Mouse (Mus musculus) brown adipose tissue, adult 24 weeks (tissue): ENCODE measurements around the gene Zfp628. TPM values are rescaled to one million over a fixed set of nuclear protein-coding genes. Genes with fewer than 3 reads are reported as not detected.
A peak's percentile ranks its signal among the peaks of the same experiment; 100 is the strongest.

Experiments used
- H3K27ac ChIP-seq: fragments of 200-500 bp; replicated peaks from 2 replicates; pipeline ENCODE4 v1.5.1; 2012; ENCODE audit warnings: low read depth, mild to moderate bottlenecking, low read length
- H3K4me1 ChIP-seq: fragments of 200-500 bp; 2 replicates; pipeline ENCODE4 v1.6.1; 2012; ENCODE audit warnings: low read length, mixed read lengths; ENCODE audit not compliant: control insufficient read depth, insufficient read depth, insufficient read length
- H3K4me3 ChIP-seq: fragments of 200-500 bp; 2 replicates; pipeline ENCODE4 v1.5.1; 2012; ENCODE audit warnings: low read depth, mild to moderate bottlenecking, low read length, moderate library complexity; ENCODE audit not compliant: insufficient read depth
- polyA plus RNA-seq: library from polyadenylated mRNA; stranded (reverse); fragments of >200 nt; gene quantifications from 2 replicates; pipeline ENCODE4 v1.2.4, GENCODE M21; 2012; ENCODE audit not compliant: missing spikeins, insufficient read depth, insufficient read length

Zfp628 gene
- polyA plus RNA-seq, 1 experiment: 3.4 TPM

DNA sequence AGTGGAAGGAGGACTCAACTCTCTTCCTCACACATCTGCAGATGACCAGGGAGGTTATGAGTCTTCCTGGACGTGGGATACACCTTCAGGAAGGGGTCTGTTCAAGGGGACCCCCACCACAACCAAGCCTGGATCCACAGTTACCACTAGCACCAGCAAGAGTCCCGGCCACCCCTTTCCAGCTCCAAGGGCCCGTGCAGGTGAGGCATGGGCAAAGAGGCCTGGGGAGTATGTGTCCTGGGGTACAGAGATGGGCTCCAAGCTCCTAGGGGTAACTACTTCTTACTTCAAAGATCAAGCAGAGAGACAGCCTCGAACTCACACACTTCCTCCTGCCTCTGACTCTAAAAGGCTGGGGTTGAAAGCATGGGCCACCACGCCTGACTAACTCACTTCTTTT, 27.7 kb downstream of the Zfp628 start:
- Histone ChIP-seq H3K4me1 (no peaks in the 10 kb centered on the region), H3K27ac (no peak overlapping the region), H3K4me3 (no peak overlapping the region)

DNA sequence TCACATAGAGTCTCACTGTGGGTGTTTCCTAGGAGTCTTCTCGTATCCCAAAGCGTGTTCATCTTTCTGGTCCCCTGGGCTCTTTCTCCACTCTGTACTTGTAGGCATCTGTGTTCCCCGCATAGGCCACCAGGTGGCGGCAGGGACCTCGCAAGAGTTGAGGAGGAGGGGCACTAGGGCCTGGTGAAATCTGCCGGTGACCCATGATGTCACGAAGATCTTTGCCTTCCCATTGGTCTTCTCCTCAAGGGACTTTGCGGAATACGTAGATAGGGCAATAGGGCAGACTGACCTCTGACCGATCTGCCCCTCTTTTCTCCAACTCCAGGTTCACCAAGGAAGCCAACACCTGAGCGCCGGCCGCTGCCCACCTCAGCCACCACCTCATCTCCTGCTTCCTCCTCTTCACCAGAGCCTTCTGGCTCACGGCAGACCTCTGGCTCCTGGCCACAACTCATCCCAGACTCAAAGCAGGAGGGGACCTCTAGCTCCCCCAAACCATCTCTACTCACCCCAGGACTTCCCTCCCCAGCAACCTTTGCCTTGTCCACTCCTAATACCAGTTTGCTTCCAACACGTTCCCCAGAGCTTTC, 28.3 kb downstream of the Zfp628 start:
- Histone ChIP-seq H3K4me1 (no peaks in the 10 kb centered on the region), H3K27ac (peak overlapping the region; percentile 55), H3K4me3 (peak overlapping the region; percentile 56)

DNA sequence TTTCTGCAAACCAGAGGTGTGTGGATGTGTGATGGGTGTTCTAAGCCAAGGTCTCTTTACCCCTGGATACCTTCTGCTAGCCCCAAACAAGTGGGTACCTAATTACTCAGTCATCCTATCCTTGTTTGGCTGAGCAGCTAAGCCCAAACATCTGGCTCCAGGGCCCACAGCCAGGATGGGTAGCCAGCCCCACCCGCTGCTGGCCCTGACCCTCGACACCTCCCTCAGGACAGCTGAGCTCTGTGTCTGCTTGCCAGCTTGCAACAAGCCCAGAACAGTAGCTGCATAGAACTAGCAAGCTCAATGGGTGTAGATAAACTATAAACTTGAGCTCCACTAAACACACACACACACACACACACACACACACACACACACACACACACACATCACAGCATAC, 32.8 kb downstream of the Zfp628 start:
- H3K4me3 ChIP-seq: no peak overlapping the region
- H3K27ac ChIP-seq: no peak overlapping the region
- peaks cover 3% of the 10 kb centered on the region; the same call in 1 of the 2 replicates for H3K4me1 ChIP-seq

DNA sequence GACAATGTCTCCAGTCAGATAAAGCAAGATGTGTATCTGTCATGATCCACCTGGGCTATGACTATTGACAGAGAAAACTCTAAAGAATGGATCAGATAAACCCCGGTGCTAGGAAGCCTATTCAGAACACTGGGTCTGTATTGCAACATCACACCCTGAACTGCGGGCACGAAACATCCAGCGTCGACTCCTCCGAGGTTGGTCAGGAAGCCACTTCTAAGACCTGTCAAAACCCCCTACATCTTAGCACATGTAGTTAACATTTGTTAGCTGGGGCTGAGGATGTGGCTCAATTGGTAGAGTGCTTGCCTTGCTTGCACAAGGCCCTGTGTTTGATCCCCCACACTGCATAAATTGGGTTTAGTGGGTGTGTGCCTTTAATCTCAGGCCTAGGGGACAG, 33.4 kb downstream of the Zfp628 start:
- H3K4me1 ChIP-seq: peaks cover 3% of the 10 kb centered on the region; the same call in 1 of the 2 replicates
- H3K27ac ChIP-seq: no peak overlapping the region
- no peak overlapping the region for H3K4me3 ChIP-seq

DNA sequence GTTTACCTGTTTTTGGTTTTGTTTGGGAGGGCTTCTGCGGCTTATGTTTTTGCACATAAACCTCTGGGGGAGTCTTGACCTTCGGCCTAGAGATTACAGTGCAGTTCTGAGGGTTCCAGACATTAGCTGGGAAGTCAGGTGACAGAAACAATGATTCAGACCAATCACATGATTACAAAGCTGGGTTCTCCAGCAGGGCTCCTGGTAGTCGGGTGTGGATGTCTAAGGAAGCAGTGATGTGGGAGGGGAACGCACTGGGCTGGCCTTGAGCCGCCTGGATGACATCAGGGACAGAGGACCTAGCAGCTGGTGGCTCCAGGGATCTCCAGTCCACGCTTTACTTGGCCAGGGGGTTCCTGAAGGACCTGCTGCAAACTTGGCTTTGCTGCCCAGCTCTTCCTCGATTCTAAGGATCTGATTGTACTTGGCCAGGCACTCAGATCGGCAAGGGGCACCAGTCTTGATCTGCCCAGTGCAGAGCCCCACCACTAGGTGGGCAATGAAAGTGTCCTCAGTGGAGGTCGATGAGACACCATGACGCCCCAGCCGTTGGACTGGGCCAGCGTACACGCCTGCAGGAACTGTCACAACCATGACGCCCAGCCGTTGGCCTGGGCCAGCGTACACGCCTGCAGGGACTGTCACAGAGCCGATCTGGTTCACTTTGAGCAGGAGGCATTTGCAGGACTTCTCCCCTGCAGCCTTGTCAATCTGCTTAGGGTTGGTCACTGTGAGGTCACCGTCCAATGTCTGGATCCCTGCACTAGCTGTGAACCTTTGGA, 35.7 kb downstream of the Zfp628 start:
- peaks cover 3% of the 10 kb centered on the region; the same call in 1 of the 2 replicates for H3K4me1 ChIP-seq
- H3K27ac ChIP-seq: no peak overlapping the region
- no peak overlapping the region for H3K4me3 ChIP-seq

DNA sequence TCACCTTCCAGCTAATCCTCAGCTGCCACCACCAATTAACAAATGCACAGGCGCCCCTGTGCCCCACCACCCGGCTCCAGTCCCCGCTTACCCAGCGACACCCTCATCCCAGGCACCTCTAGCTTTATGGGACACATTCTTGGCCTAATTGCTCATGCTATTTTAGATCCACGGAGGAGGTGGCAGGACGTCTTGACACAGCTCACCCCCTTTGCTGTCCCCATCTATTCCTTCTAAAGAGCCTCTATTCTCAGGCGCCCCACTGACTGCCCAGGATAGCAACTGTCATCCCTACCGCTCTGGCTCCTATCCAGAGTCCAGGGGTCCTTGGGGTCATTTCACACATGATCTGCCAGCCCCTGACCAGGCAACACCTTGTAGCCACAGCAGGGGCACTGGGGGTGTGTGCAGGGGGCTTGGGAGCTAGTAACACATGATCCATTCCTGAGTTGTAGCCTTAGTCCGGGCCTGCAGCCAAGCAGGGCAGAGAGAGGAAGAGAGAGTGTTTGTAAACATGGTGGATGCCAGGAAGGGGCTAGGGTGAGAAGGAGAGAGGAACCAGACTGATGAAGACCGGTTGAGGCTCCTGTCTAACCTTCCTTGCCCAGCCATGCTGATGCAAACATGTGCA, 38.9 kb downstream of the Zfp628 start:
- H3K4me1 ChIP-seq: peaks cover 3% of the 10 kb centered on the region; the same call in 1 of the 2 replicates
- no peak overlapping the region for H3K4me3 ChIP-seq
- H3K27ac ChIP-seq: no peak overlapping the region

DNA sequence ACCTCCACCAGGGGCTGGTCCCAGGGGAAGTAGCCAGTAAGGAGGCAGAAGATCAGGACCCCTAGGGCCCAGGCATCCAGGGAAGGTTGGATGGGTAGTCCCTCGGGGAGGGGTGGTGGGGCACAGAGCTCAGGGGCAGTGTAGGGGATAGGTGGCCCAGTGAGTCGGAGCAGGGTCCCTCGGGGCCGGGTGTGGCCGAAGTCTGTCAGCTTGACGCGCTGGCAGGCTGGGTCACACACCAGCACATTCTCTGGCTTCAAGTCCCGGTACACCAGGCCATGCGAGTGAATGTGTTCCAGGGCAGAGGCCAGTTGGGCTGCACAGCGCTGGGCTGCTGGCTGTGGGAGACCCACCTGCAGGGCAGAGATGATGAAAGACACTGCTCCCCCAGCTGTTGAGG, 42.3 kb downstream of the Zfp628 start:
- H3K4me1 ChIP-seq: no peaks in the 10 kb centered on the region; the same call in 1 of the 2 replicates
- H3K27ac ChIP-seq: no peak overlapping the region
- H3K4me3 ChIP-seq: no peak overlapping the region

DNA sequence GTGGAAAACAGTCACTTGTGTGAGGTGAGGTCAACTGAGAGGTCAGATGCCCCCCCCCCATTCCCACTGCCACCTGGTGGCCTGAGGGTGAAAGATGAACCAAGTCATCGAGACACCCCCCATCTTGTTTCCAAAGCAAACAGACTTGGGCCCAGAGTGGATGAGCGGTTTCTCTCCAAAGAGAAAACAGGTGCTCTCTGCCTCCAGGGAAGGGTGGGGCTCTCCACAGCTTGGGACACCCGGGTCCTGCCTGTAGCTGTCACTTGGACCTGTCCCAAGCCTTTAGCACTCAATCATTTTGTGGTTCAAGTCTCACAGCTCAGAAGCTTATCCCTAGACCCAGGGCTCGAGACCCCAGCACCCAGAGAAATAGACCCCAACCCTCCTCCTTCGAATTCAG, 48.5 kb downstream of the Zfp628 start:
- Histone ChIP-seq H3K4me1 (no peaks in the 10 kb centered on the region), H3K27ac (no peak overlapping the region), H3K4me3 (0 out of 2 replicates have a peak overlapping the region, but pooled peaks have one; percentile 32)

DNA sequence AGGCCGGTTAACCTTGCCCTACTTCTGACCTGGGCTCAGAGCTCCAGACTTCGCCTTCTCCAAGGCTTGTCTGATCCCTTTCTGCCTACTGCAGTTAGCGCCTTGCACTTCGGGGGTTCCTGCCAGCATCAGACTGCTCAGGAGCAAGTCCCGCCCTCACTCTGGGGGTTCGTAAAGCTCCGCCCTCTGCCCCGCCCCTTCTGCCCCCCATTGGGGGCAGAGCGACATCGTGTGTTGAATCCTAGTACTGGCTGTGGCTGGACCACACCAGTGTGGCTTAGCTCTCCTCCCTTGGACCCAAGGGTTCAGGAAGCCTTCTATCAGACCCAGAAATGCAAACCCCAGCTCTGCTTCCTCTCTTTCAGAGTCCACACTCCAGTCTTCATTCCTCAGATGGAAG, 49.3 kb downstream of the Zfp628 start, which contains the start of gene Sbk2:
TSS of gene Sbk2 (minus strand) at position 135 of the 400 bp plus-strand sequence.
- Histone ChIP-seq H3K4me1 (no peaks in the 10 kb centered on the region), H3K27ac (no peak within 1 kb of the TSS), H3K4me3 (peak within 1 kb of the TSS; percentile 32)

DNA sequence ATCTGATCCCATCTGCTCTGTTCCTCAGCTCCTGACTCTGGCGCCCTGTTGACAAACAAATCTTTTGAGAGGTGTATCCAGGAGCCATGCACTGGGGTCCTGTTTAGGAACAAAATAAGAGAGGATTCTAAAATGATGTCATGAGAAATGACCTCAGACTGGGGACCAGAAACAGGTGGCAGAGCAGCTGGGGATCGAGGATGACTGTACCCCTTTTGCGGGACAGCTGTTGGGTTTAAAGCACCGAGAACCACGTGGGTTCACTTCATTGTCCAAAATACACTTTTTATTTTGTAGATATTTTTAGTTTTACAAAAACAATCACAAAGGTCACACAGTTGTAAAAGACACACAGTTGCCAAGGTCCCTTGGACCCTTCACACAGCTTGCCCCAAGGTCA, 50.0 kb downstream of the Zfp628 start:
- Histone ChIP-seq H3K27ac (no peak overlapping the region), H3K4me1 (no peaks in the 10 kb centered on the region), H3K4me3 (no peak overlapping the region)

DNA sequence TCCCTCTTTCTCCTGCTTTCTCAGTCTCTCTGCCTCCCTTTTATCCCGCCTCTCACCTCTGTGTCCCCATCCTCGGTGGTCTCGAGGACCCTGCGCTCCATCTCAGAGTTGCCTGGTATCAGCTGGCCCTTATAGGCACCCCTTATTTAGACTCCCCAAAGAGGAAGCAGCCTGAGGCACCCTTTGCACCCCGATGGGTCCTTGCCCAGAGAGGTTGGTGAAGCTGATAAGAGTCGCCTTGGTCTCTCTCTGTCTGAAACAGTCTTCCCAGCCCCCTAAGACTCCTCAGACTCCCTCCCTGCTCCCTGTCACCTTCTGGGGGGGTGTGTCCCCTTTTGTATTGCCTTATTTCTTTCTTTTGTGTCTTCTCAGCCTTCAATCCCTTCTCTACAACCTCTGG, 56.1 kb downstream of the Zfp628 start, which contains the start of gene Sbk3:
TSS of gene Sbk3 (minus strand) at position 101 of the 400 bp plus-strand sequence.
- Histone ChIP-seq H3K4me1 (peaks cover 2% of the 10 kb centered on the region; the same call in 1 of the 2 replicates), H3K27ac (peak within 1 kb of the TSS; percentile 32; the same call in 1 of the 2 replicates), H3K4me3 (no peak within 1 kb of the TSS)

Other genes starting within 250 kb of the Zfp628 start
- gene Hspbp1, start 230.1 kb upstream of the Zfp628 start, polyA plus RNA-seq: 21.7 and 23.6 TPM in 2 replicates
- gene Brsk1, start 224.6 kb upstream of the Zfp628 start, polyA plus RNA-seq: 0.63 TPM in 2 replicates
- not detected in 2 replicates for gene Tmem150b, start 190.0 kb upstream of the Zfp628 start, polyA plus RNA-seq
- gene Kmt5c, start 175.1 kb upstream of the Zfp628 start, polyA plus RNA-seq: 20.0 and 25.7 TPM in 2 replicates
- gene Cox6b2, start 162.1 kb upstream of the Zfp628 start, polyA plus RNA-seq: 7.9 and 17.6 TPM in 2 replicates
- not detected in 2 replicates for gene Fam71e2, start 143.9 kb upstream of the Zfp628 start, polyA plus RNA-seq
- not detected in 2 replicates for gene Il11, start 132.4 kb upstream of the Zfp628 start, polyA plus RNA-seq
- not detected in 2 replicates for gene Tmem190, start 132.3 kb upstream of the Zfp628 start, polyA plus RNA-seq
- 17.0 and 23.3 TPM in 2 replicates for gene Tmem238, start 125.6 kb upstream of the Zfp628 start, polyA plus RNA-seq
- 347 and 411 TPM in 2 replicates for gene Rpl28, start 122.3 kb upstream of the Zfp628 start, polyA plus RNA-seq
- 64.5 and 67.8 TPM in 2 replicates for gene Ube2s, start 102.6 kb upstream of the Zfp628 start, polyA plus RNA-seq
- gene Shisa7, start 70.5 kb upstream of the Zfp628 start, polyA plus RNA-seq: 0.40 and 0.42 TPM in 2 replicates
- gene Isoc2b, start 45.0 kb upstream of the Zfp628 start, polyA plus RNA-seq: 19.1 and 36.2 TPM in 2 replicates
- gene Isoc2a, start 38.1 kb upstream of the Zfp628 start, polyA plus RNA-seq: 55.3 and 59.3 TPM in 2 replicates
- gene Gm36210, start 8.7 kb upstream of the Zfp628 start, polyA plus RNA-seq: not detected in 2 replicates
- gene Nat14, start 6.8 kb downstream of the Zfp628 start, polyA plus RNA-seq: 1.8 TPM in 1 of 2 replicates, not detected in the other
- gene Ssc5d, start 10.6 kb downstream of the Zfp628 start, polyA plus RNA-seq: 4.9 and 5.5 TPM in 2 replicates
- 5.4 and 8.1 TPM in 2 replicates for gene Sbk2, start 49.2 kb downstream of the Zfp628 start, polyA plus RNA-seq
- 0.75 TPM in 1 of 2 replicates, not detected in the other for gene Sbk3, start 56.0 kb downstream of the Zfp628 start, polyA plus RNA-seq
- gene Zfp579, start 80.9 kb downstream of the Zfp628 start, polyA plus RNA-seq: 5.3 and 6.3 TPM in 2 replicates
- 12.4 and 19.4 TPM in 2 replicates for gene Zfp524, start 99.2 kb downstream of the Zfp628 start, polyA plus RNA-seq
- 10.5 and 11.9 TPM in 2 replicates for gene Fiz1, start 99.5 kb downstream of the Zfp628 start, polyA plus RNA-seq
- not detected in 2 replicates for gene Gm44973, start 100.3 kb downstream of the Zfp628 start, polyA plus RNA-seq
- gene Zfp865, start 105.2 kb downstream of the Zfp628 start, polyA plus RNA-seq: 7.5 and 10.9 TPM in 2 replicates
- gene Ccdc106, start 105.3 kb downstream of the Zfp628 start, polyA plus RNA-seq: not detected in 2 replicates
- gene 4632433K11Rik, start 118.9 kb downstream of the Zfp628 start, polyA plus RNA-seq: not detected in 2 replicates
- 1.2 and 1.9 TPM in 2 replicates for gene Zfp784, start 123.2 kb downstream of the Zfp628 start, polyA plus RNA-seq
- gene Zfp580, start 136.3 kb downstream of the Zfp628 start, polyA plus RNA-seq: 4.4 and 5.6 TPM in 2 replicates
- 44.6 and 58.8 TPM in 2 replicates for gene U2af2, start 146.9 kb downstream of the Zfp628 start, polyA plus RNA-seq
- gene Epn1, start 165.0 kb downstream of the Zfp628 start, polyA plus RNA-seq: 66.5 and 69.5 TPM in 2 replicates
- not detected in 2 replicates for gene Rfpl4, start 201.7 kb downstream of the Zfp628 start, polyA plus RNA-seq
- 7.6 and 8.1 TPM in 2 replicates for gene Rasl2-9, start 210.7 kb downstream of the Zfp628 start, polyA plus RNA-seq
- gene Vmn1r55, start 234.5 kb downstream of the Zfp628 start, polyA plus RNA-seq: not detected in 2 replicates